8 mouse cellular contexts compared by ENCODE assay signal in genomic region chr19:40737613-40738012, GRCm38 (mm10). TPM values are rescaled to one million over a fixed set of nuclear protein-coding genes. Genes with fewer than 3 reads are reported as not detected.
A peak's percentile ranks its signal among the peaks of the same experiment; 100 is the strongest.
DNase-seq lines count a peak whose midpoint lies in the region; ATAC-seq lines count a peak whose summit lies in the region.

No protein-coding gene starts in this region.

- WGBS in kidney, embryonic 15.5 days: 81% methylated on average over 5 of the region's 5 CpGs
- 92% methylated on average over 5 of the region's 5 CpGs for WGBS in forebrain, embryonic 10.5 days
- 70% methylated on average over 5 of the region's 5 CpGs for WGBS in intestine, embryonic 14.5 days
- 74% methylated on average over 5 of the region's 5 CpGs for WGBS in midbrain, embryonic 14.5 days

- H3K27ac ChIP-seq in kidney, embryonic 15.5 days: no peak overlapping the region
- H3K27ac ChIP-seq in forebrain, embryonic 10.5 days: peak overlapping the region; percentile 86
- no peak overlapping the region for H3K27ac ChIP-seq in intestine, embryonic 14.5 days (ENCODE audit: low read depth)
- peak overlapping the region; percentile 84 for H3K27ac ChIP-seq in midbrain, embryonic 14.5 days (replicated peaks; ENCODE audit: low read depth, low read length)

- H3K4me3 ChIP-seq in kidney, embryonic 15.5 days (replicated peaks): no peak overlapping the region
- H3K4me3 ChIP-seq in forebrain, embryonic 10.5 days: peak overlapping the region; percentile 39
- no peak overlapping the region for H3K4me3 ChIP-seq in intestine, embryonic 14.5 days (ENCODE audit: low read depth, low read length)
- no peak overlapping the region for H3K4me3 ChIP-seq in midbrain, embryonic 14.5 days (replicated peaks; ENCODE audit: low read depth, low read length)

- H3K4me1 ChIP-seq in kidney, embryonic 15.5 days: peaks cover 7% of the 10 kb centered on the region; the same call in 1 of the 2 replicates
- peaks cover 16% of the 10 kb centered on the region for H3K4me1 ChIP-seq in forebrain, embryonic 10.5 days
- no peaks in the 10 kb centered on the region for H3K4me1 ChIP-seq in intestine, embryonic 14.5 days (replicated peaks; ENCODE audit: control insufficient read depth, insufficient read depth, low read length)
- peaks cover 7% of the 10 kb centered on the region for H3K4me1 ChIP-seq in midbrain, embryonic 14.5 days (ENCODE audit: control insufficient read depth, insufficient read depth, low read length)

- H3K36me3 ChIP-seq in kidney, embryonic 15.5 days: no peaks in the 10 kb centered on the region
- no peaks in the 10 kb centered on the region for H3K36me3 ChIP-seq in forebrain, embryonic 10.5 days (replicated peaks)
- H3K36me3 ChIP-seq in intestine, embryonic 14.5 days (ENCODE audit: control insufficient read depth, insufficient read depth, low read length): no peaks in the 10 kb centered on the region
- no peaks in the 10 kb centered on the region for H3K36me3 ChIP-seq in midbrain, embryonic 14.5 days (ENCODE audit: control insufficient read depth, insufficient read depth, low read length)

- no peak for DNase-seq in kidney, postnatal 4 days
- no peak for DNase-seq in forebrain, embryonic 10.5 days (ENCODE audit: extremely low spot score, low spot score)
- DNase-seq in intestine, embryonic 14.5 days (ENCODE audit: low spot score): no peak
- DNase-seq in midbrain, embryonic 14.5 days: peak; percentile 45
- DNase-seq in right cerebral cortex, postnatal 36 days (ENCODE audit: low spot score in 2 of 2): no peak
- no peak for DNase-seq in right cerebral cortex, postnatal 14 days

- ATAC-seq in kidney, embryonic 15.5 days (replicated peaks; ENCODE audit: low FRiP score): no peak
- no peak for ATAC-seq in intestine, embryonic 14.5 days (replicated peaks; ENCODE audit: low FRiP score, low TSS enrichment, low read depth)
- ATAC-seq in midbrain, embryonic 14.5 days (ENCODE audit: low FRiP score, low TSS enrichment): no peak
- ATAC-seq in megakaryocyte progenitor cell, adult 5-6 weeks (replicated peaks; ENCODE audit: poor library complexity): no peak

- H3K27me3 ChIP-seq in kidney, embryonic 15.5 days: no peaks in the 10 kb centered on the region
- H3K27me3 ChIP-seq in forebrain, embryonic 10.5 days (ENCODE audit: poor library complexity, severe bottlenecking): no peaks in the 10 kb centered on the region
- no peaks in the 10 kb centered on the region for H3K27me3 ChIP-seq in intestine, embryonic 14.5 days (replicated peaks; ENCODE audit: control insufficient read depth, insufficient read depth, low read length)
- H3K27me3 ChIP-seq in midbrain, embryonic 14.5 days (ENCODE audit: control insufficient read depth, insufficient read depth, low read length): no peaks in the 10 kb centered on the region

- no peaks in the 10 kb centered on the region for H3K9me3 ChIP-seq in kidney, embryonic 15.5 days (replicated peaks)
- H3K9me3 ChIP-seq in forebrain, embryonic 10.5 days: no peaks in the 10 kb centered on the region
- H3K9me3 ChIP-seq in intestine, embryonic 14.5 days (ENCODE audit: control insufficient read depth, low read length): no peaks in the 10 kb centered on the region
- H3K9me3 ChIP-seq in midbrain, embryonic 14.5 days (ENCODE audit: control insufficient read depth, low read length): no peaks in the 10 kb centered on the region

- peak overlapping the region; percentile 56 for H3K4me2 ChIP-seq in kidney, embryonic 15.5 days
- H3K4me2 ChIP-seq in intestine, embryonic 14.5 days (ENCODE audit: low read length): peak overlapping the region; percentile 36
- peak overlapping the region; percentile 45 for H3K4me2 ChIP-seq in midbrain, embryonic 14.5 days (ENCODE audit: low read length)

- no peak overlapping the region for H3K9ac ChIP-seq in kidney, embryonic 15.5 days
- 0 out of 2 replicates have a peak overlapping the region, but pooled peaks have one; percentile 12 for H3K9ac ChIP-seq in intestine, embryonic 14.5 days (ENCODE audit: low read length)
- H3K9ac ChIP-seq in midbrain, embryonic 14.5 days (replicated peaks; ENCODE audit: low read length): no peak overlapping the region; the same call in 1 of the 2 replicates

RNA-seq across cellular contexts. Expression of gene Cc2d2b, which starts 10.9 kb away (rescaled TPM):
- 0.06 and 0.19 TPM in 2 replicates for polyA plus RNA-seq in kidney, embryonic 15.5 days (2015; fragmentation: Nextera tagmentation; extraction: Ambion mirVana)
- polyA plus RNA-seq in forebrain, embryonic 10.5 days (2016; fragmentation: Nextera tagmentation; extraction: Ambion mirVana): 0.05 and 0.06 TPM in 2 replicates
- polyA plus RNA-seq in intestine, embryonic 14.5 days (2014; fragmentation: Nextera tagmentation; extraction: Ambion mirVana): 0.07 and 0.15 TPM in 2 replicates
- 0.26 and 0.32 TPM in 2 replicates for polyA plus RNA-seq in midbrain, embryonic 14.5 days (2014; fragmentation: Nextera tagmentation; extraction: Ambion mirVana)
- 0.15 and 0.81 TPM in 2 replicates for total RNA-seq in megakaryocyte progenitor cell, adult 5-6 weeks (2015)
- total RNA-seq in megakaryocyte progenitor cell, adult 5-6 weeks (2017): 0.37 TPM in 1 of 2 replicates, not detected in the other

Comparison
In these comparisons a context has a peak if more than half of its experiments do, and no peak if none do; other contexts are left out.
1. H3K27ac ChIP-seq: peak in forebrain, embryonic 10.5 days (single experiment) and midbrain, embryonic 14.5 days (single experiment); none in kidney, embryonic 15.5 days (single experiment) and intestine, embryonic 14.5 days (single experiment).
2. Peak in every context shown above with its lines, with median percentiles within 50 percentile points of each other: H3K4me2 ChIP-seq.